Mouse (Mus musculus) stomach, embryonic 16.5 days (tissue): ENCODE measurements around the gene Trim37. TPM values are rescaled to one million over a fixed set of nuclear protein-coding genes. Genes with fewer than 3 reads are reported as not detected.
A peak's percentile ranks its signal among the peaks of the same experiment; 100 is the strongest.

Experiments
- ATAC-seq: fragments of 200-750 bp; cut with Nextera tagmentation; 2 replicates; pipeline ENCODE4 v1.8.0; 2017; ENCODE audit warnings: moderate number of reproducible peaks, moderate TSS enrichment; ENCODE audit not compliant: insufficient read depth, low FRiP score
- H3K27ac ChIP-seq: fragments of 300-500 bp; sonication (generic); 2 replicates; pipeline ENCODE4 v1.5.1; 2014; ENCODE audit warnings: low read length
- H3K27me3 ChIP-seq: fragments of 300-500 bp; sonication (generic); 2 replicates; pipeline ENCODE4 v1.6.1; 2014; ENCODE audit warnings: low read length, control low read depth, mixed read lengths; ENCODE audit not compliant: control insufficient read depth, insufficient read depth
- H3K36me3 ChIP-seq: fragments of 300-500 bp; sonication (generic); 2 replicates; pipeline ENCODE4 v1.6.1; 2014; ENCODE audit warnings: low read length; ENCODE audit not compliant: control insufficient read depth, insufficient read depth
- H3K4me1 ChIP-seq: fragments of 300-500 bp; sonication (generic); 2 replicates; pipeline ENCODE4 v1.6.1; 2014; ENCODE audit warnings: low read length, control low read depth, mixed read lengths; ENCODE audit not compliant: control insufficient read depth, insufficient read depth
- H3K4me2 ChIP-seq: fragments of 300-500 bp; sonication (generic); 2 replicates; pipeline ENCODE4 v1.6.1; 2014; ENCODE audit warnings: low read depth, low read length, mixed read lengths
- H3K4me3 ChIP-seq: fragments of 300-500 bp; sonication (generic); replicated peaks from 2 replicates; pipeline ENCODE4 v1.5.1; 2014; ENCODE audit warnings: mild to moderate bottlenecking, low read length
- H3K9ac ChIP-seq: fragments of 300-500 bp; sonication (generic); 2 replicates; pipeline ENCODE4 v1.6.1; 2014; ENCODE audit warnings: low read length
- H3K9me3 ChIP-seq: fragments of 300-500 bp; sonication (generic); replicated peaks from 2 replicates; pipeline ENCODE4 v1.6.1; 2016; ENCODE audit warnings: low read length, control low read depth; ENCODE audit not compliant: control insufficient read depth
- WGBS: fragments of 180-500 bp; shearing (Covaris S2); extraction: QIAGEN DNeasy Blood & Tissue Kit; methylation state at CpG from one replicate; pipeline ENCODE4 v1.1.7; 2014; 5-methylcytosine and 5-hydroxymethylcytosine counted together
- polyA plus RNA-seq: library from polyadenylated mRNA; unstranded; fragments of >200 nt; fragmentation: Nextera tagmentation; extraction: Ambion mirVana; gene quantifications from 2 replicates; pipeline ENCODE4 v1.2.1, GENCODE M21; 2015

Trim37 gene
- polyA plus RNA-seq = 21.0 and 22.7 TPM in 2 replicates

DNA sequence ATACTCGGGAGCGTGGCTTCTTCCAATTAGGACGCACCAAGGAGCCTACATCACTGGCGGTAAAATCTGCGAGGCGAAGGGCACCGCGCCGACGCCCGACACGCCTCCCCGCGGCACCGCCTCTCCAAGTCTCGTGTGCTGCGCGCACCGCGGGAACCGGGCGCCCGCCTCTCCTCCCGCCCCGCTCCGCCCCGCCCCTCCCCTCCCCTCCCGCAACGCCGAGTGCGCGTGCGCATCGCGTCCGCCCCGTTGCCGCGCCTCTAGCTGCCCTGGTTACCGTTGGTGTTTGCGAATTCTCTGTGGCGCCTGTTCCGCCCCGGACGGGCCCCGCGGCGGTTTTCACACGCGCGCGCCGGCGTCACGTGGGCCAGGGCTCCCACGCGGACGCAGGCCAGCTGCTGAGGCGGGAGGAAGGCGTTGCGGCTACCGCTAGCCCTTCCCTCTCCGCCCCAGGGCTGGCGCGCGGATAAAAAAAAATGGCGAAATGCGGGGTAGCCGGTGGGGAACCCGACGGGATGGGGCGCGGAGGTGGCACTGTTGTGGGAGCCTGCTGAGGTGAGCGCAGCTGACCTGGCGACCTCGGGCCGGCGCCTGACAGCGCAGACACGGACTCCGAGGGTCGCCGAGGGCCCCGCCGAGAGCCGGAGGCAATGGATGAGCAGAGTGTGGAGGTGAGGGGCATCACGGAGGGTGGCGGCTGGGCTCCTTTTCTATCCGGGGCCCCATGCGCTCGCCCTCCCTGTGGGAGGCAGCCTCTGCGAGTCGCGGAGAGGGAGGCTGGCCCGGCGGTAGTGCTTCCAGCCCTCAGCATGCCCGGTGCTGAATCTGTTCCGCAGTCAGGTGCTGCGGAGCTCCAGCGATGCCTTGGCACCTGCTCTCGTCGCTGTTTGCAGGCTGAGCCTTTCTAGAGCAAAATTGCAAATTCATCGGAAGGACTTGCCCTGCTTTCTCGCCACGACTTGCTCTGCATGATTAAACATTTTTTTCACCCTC lies at the start of gene Trim37:
Gene Trim37, plus strand, starts transcription at position 254 of the 993 bp plus-strand sequence.
- no peaks in the 10 kb centered on the region for H3K9me3 ChIP-seq
- peak within 1 kb of the TSS; percentile 86 for H3K9ac ChIP-seq
- peak; percentile 96 for ATAC-seq
- peak within 1 kb of the TSS; percentile 57 for H3K4me2 ChIP-seq
- no peaks in the 10 kb centered on the region for H3K27me3 ChIP-seq
- H3K36me3 ChIP-seq = 0 out of 2 replicates have a peak, but pooled peaks cover 3% of the 10 kb centered on the region
- H3K4me1 ChIP-seq = peaks cover 3% of the 10 kb centered on the region
- under 1% methylated on average over 96 of the region's 105 CpGs for WGBS
- peak within 1 kb of the TSS; percentile 86 for H3K27ac ChIP-seq
- H3K4me3 ChIP-seq = peak within 1 kb of the TSS; percentile 89

DNA sequence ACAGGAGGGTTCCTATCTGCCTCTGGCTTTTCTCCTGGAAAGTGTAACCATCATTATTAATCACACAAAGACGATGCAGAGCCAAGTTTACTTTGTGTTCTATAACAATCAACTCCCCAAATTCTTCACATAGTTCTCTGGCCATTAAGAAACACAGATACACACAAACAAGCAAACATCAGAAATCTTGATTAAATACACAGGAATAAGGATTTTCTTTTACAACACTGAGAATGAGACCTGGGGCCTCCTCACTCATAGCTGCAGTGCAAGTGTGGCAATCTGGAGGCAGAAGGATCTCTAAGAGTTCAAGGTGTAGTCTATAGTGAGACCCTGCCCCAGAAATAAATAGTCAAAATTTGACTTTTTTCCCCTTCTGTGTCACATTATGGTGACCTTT lies 43.2 kb upstream of the Trim37 start:
- Histone ChIP-seq H3K27me3 (no peaks in the 10 kb centered on the region), H3K9me3 (no peaks in the 10 kb centered on the region), H3K4me2 (no peak overlapping the region), H3K9ac (no peak overlapping the region), H3K4me3 (no peak overlapping the region), H3K36me3 (peaks cover 4% of the 10 kb centered on the region; the same call in 1 of the 2 replicates), H3K27ac (no peak overlapping the region), H3K4me1 (peaks cover 15% of the 10 kb centered on the region)
- WGBS = 52% methylated on average over 1 of the region's 1 CpGs
- ATAC-seq = no peak

DNA sequence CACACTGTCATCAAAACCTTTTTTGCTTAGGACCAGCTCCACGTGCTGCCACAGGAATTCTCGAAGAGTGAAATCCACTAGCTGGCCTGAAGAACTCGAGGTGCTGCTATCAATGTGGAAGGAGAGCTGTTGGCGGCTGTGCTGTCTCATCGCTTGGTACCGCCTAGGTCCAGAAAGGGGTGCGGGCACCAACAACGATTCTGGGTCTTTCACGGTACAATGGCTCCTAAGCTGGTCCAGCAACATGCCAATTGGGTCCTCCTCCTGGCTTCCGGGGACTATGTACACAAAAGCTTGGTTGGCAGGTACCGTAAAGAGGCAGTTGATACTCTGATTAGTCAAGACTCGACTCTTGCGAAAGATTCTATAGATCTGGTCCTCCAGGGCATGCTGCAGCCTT lies 41.4 kb upstream of the Trim37 start:
- WGBS = 83% methylated on average over 13 of the region's 13 CpGs
- peak overlapping the region; percentile 84; the same call in 1 of the 2 replicates for H3K9ac ChIP-seq

DNA sequence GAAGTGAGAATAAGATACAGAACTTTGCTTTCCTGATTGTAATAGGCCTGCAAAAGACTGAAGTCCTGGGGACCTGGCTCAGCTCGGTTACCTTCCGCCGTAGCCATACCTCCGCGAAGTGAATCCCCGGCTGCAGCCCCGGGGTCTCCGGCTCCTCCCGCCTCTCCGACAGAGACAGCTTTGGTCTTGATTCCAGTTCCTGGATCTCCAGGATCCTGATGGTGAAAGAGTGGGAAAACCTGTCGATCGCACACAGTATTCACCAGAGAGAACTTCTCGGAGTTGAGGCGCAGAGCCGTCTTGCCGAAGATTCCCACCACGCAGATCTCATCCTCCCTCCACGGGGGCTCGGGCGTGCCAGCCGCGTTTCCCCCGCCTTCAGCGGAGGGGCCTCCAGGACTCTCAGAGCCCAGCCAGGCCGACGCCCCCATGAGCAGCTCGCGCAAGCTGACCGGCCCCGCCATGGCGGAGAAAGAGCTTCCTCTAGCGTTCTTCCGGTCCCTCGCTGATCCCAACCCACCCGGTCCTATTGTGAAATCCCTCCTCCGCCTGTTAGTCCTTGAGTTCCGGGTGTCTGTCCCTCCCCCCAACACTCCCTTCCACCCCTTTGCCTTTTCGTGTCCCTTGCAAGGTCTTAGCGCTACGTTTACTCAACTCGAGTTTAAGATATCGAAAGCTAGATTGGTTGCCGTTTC lies 40.4 kb upstream of the Trim37 start, which contains the start of gene Smg8:
Gene Smg8, minus strand, starts transcription at position 485 of the 695 bp plus-strand sequence.
- WGBS = under 1% methylated on average over 43 of the region's 43 CpGs
- Histone ChIP-seq H3K9ac (peak within 1 kb of the TSS; percentile 84), H3K4me1 (peaks cover 15% of the 10 kb centered on the region), H3K9me3 (no peaks in the 10 kb centered on the region), H3K27ac (peak within 1 kb of the TSS; percentile 58), H3K4me2 (peak within 1 kb of the TSS; percentile 76), H3K27me3 (no peaks in the 10 kb centered on the region), H3K36me3 (peaks cover 3% of the 10 kb centered on the region; the same call in 1 of the 2 replicates), H3K4me3 (peak within 1 kb of the TSS; percentile 73)
- ATAC-seq = peak; percentile 98

More for the DNA sequence above, 41.4 kb upstream of the Trim37 start:
- H3K4me2 ChIP-seq = peak overlapping the region; percentile 76
- no peak overlapping the region for H3K27ac ChIP-seq
- peaks cover 15% of the 10 kb centered on the region for H3K4me1 ChIP-seq
- no peak for ATAC-seq
- no peaks in the 10 kb centered on the region for H3K9me3 ChIP-seq
- H3K4me3 ChIP-seq = peak overlapping the region; percentile 73
- H3K36me3 ChIP-seq = 0 out of 2 replicates have a peak, but pooled peaks cover 3% of the 10 kb centered on the region
- H3K27me3 ChIP-seq = no peaks in the 10 kb centered on the region

DNA sequence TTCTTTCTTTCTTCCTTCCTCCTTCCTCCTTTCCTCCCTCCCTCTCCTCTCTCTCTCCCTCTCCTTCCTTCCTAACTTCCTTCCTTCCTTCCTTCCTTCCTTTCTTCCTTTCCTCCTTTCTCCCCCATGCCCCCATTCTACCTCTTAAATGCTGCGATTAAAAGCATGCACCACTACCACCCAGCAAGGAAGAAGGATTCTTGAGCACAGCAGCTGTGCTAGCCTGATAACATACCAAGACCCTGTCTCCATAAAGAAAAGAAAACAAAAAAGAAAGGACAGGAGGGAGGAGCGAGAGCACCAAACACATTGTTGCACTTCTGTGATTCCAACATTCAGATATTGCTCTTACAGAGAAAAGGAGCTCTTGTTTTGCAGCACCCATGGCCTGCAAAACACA lies 39.7 kb upstream of the Trim37 start:
- Histone ChIP-seq H3K4me2 (peak overlapping the region; percentile 55), H3K4me1 (peaks cover 15% of the 10 kb centered on the region), H3K9ac (peak overlapping the region; percentile 53; the same call in 1 of the 2 replicates), H3K27me3 (no peaks in the 10 kb centered on the region), H3K36me3 (peaks cover 3% of the 10 kb centered on the region; the same call in 1 of the 2 replicates), H3K4me3 (peak overlapping the region; percentile 73), H3K9me3 (no peaks in the 10 kb centered on the region), H3K27ac (peak overlapping the region; percentile 58; the same call in 1 of the 2 replicates)
- ATAC-seq = no peak
- 44% methylated on average over 2 of the region's 2 CpGs for WGBS

DNA sequence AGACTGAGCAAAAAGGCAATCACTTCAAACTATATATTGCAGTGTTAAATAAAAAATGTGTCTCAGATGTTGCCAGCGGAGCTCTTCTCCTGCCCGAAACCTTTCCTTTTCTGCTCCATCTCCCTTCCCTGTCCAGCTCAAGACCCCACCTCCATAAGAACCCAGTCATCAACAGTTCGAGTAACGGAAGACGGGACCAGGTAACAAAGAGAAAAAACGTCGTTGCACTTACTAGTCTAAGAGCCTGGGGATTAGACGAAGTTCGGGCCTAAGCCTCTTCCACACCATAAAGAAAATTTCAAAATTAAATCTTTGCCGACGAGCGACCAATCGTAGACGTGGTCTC lies 18.5 kb upstream of the Trim37 start, which contains the start of gene Prr11:
Gene Prr11, minus strand, starts transcription at position 300 of the 346 bp plus-strand sequence.
- Histone ChIP-seq H3K4me2 (peak within 1 kb of the TSS; percentile 68), H3K9me3 (no peaks in the 10 kb centered on the region), H3K36me3 (no peaks in the 10 kb centered on the region; the same call in 1 of the 2 replicates), H3K27me3 (no peaks in the 10 kb centered on the region), H3K4me1 (peaks cover 9% of the 10 kb centered on the region), H3K27ac (peak within 1 kb of the TSS; percentile 96), H3K4me3 (peak within 1 kb of the TSS; percentile 68), H3K9ac (peak within 1 kb of the TSS; percentile 86)
- no peak for ATAC-seq
- under 1% methylated on average over 14 of the region's 14 CpGs for WGBS

DNA sequence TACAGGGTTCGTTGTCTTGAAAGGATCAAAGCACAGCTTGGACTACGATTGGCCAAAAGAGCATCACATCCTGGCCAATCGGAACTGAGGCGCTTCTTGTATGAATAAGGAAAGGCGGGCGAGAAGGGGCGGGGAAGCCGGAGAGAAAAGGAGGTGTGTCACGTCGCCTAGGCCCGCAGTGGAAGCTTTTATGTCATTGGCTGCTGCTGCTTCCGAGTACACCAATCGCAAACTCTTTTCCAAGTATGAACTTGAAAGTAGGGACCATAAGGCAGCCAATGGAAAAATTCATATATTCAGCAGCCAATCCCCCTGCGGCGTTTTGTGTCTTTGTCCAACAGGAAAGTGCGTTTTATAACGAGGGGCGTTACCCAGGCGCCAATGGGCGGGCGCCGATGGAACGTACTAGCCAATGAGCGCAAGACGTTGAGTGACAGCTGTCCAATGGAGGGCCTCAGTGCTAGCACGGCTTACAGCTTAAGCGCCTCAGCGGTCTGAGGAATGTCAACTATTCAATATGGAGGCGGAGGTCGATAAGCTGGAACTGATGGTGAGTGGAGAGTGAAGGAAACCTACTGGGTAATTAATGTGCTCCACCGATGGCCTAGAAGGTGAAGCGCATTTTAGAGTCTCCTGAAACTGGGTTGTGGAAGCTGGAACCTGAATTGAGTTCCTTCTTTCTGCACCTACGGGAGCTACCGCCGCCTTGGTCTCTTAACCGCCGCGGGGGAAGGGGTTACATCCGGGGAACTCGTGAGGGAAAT lies 17.9 kb upstream of the Trim37 start, which contains the start of gene Ska2:
Gene Ska2, plus strand, starts transcription at position 480 of the 764 bp plus-strand sequence.
- Histone ChIP-seq H3K4me1 (peaks cover 9% of the 10 kb centered on the region), H3K27me3 (no peaks in the 10 kb centered on the region), H3K4me3 (peak within 1 kb of the TSS; percentile 68), H3K9me3 (no peaks in the 10 kb centered on the region), H3K4me2 (peak within 1 kb of the TSS; percentile 68), H3K9ac (peak within 1 kb of the TSS; percentile 86), H3K36me3 (no peaks in the 10 kb centered on the region), H3K27ac (peak within 1 kb of the TSS; percentile 96)
- under 1% methylated on average over 40 of the region's 40 CpGs for WGBS
- peak; percentile 99 for ATAC-seq

DNA sequence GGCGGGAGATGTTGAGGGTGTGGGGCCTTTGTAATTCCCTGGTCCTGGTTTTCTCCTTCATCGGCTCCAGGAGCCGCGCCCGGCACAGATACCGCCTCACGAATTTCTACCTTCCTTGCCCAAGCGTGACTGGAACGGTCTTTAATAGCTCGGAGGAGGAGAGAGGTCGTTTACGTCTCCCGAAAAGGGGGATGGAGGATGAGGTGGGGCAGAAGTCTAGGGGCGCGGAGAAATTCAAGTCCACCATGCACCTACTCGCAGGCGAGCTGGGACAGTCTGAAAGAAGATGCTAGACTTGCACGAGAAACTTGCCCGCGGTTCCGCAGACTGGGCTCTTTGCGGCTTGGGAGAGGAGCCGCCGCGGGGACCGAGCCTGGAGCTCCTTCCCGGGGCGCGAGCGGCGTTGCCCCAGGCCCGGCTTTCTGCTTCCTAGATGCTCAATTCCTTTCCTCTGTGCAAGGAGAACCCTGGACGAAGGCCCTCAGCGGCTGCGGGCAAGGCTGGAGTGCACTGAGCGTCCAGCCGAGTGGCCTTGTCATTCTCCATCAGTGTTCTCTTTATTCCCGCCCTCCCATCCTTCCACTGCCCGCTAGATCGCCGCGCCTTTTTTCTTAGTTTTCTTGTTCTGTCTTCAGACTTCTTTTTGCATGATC lies 17.2 kb upstream of the Trim37 start:
- Histone ChIP-seq H3K9ac (peak overlapping the region; percentile 86), H3K36me3 (peaks cover 1% of the 10 kb centered on the region; the same call in 1 of the 2 replicates)
- under 1% methylated on average over 42 of the region's 42 CpGs for WGBS

More for the DNA sequence above, 17.2 kb upstream of the Trim37 start:
- Histone ChIP-seq H3K4me2 (peak overlapping the region; percentile 57), H3K27ac (peak overlapping the region; percentile 96), H3K4me3 (peak overlapping the region; percentile 68), H3K27me3 (no peaks in the 10 kb centered on the region), H3K4me1 (peaks cover 9% of the 10 kb centered on the region), H3K9me3 (no peaks in the 10 kb centered on the region)
- no peak for ATAC-seq
